Comparison of ENCODE assay signal across 8 mouse cellular contexts in the genomic region with DNA sequence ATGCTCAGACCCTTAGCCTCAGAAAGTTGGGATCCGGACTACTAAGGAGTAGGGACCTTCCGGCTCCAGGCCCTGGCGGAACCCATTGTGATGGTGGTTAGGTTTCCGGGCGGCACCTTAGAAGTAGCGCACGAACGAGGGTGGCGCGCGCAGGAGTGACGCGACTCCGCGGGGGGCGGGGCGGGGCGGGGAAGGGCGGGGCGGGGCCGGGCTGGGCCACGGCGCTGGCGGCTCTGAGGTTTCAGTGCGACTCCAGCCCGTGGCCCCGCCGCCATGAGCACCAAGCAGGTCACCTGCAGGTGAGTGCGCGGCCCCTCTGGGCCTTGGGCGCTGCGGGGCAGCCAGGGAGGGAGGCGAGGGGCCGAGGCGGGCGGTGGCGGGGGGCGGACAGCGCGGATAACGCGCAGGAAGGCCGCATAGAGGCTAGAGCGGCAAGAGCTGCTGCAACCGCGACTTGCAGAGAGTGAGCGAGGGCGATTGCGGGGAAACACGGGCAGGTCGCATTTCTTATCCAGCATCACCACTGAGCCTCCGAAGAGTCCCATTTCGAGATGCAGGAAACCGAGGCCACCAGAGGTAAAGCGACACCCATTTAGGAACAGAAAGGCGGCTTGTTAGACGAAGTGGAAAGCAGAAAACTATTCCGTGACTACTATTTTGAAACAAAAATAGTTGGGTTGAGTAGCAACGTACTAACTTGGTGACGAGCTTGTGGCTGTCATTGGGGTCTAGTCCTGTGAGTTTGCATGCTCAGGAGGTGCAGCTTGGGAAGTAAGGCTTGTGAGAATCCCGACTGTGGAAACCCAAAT. TPM values are rescaled to one million over a fixed set of nuclear protein-coding genes. Genes with fewer than 3 reads are reported as not detected.
DNase-seq lines count a peak whose midpoint lies in the region; ATAC-seq lines count a peak whose summit lies in the region.

A gene (plus strand): TSS at position 188 of the 809 bp plus-strand sequence.

- peak; percentile 80 for ATAC-seq in inflammation-experienced regulatory T-cells, adult 6 months

- intact Hi-C loops in left cerebral cortex, postnatal 25 days (cut with DNase I) = loop anchor here (2.0 kb wide), 1 partner anchor 75 kb away; a partner anchor contains a TSS

- DNase-seq in adrenal gland, adult 2 months = peak; percentile 89
- DNase-seq in embryo, embryonic 10.5 days (ENCODE audit: low spot score) = peak; percentile 88
- DNase-seq in gastrocnemius, postnatal 25 days = peak; percentile 81
- peak; percentile 75 to 84 for DNase-seq in left cerebral cortex, postnatal 25 days (ENCODE audit: low spot score in 2 of 2)
- DNase-seq in mesoderm, embryonic 11.5 days (ENCODE audit: low read depth, low spot score) = peak; percentile 92
- DNase-seq in right cerebral cortex, postnatal 25 days = peak; percentile 78
- peak; percentile 68 to 80 for DNase-seq in urinary bladder, postnatal 36 days (ENCODE audit: low spot score in 2 of 2)

RNA-seq across cellular contexts. Expression of the gene that starts here (rescaled TPM):
- 10 to 100 TPM; 45.4 to 53.8 TPM for total RNA-seq in adrenal gland, adult 2 months (2021)
- 174 and 225 TPM in 2 replicates for polyA plus RNA-seq in adrenal gland, adult 2 months (2012; rRNA removed)
- total RNA-seq in gastrocnemius, postnatal 25 days (2021) = 10 to 100 TPM; 37.9 to 42.3 TPM
- polyA plus RNA-seq in inflammation-experienced regulatory T-cells, adult 6 months (2017; shearing (Covaris generic)) = 10 to 100 TPM; 35.2 to 43.6 (median 37.2) TPM
- 10 to 100 TPM; 33.2 to 36.7 TPM for total RNA-seq in left cerebral cortex, postnatal 25 days (2021)

Comparison
In these comparisons a context has a peak if more than half of its experiments do, and no peak if none do; other contexts are left out.
1. Peak in every context shown above with its lines: DNase-seq and ATAC-seq.